Mouse (Mus musculus) MEL-GATA-1-ER (cell line): ENCODE results near the gene Efcab7.

ENCODE experiments used
- DNase-seq: peaks from one replicate; pipeline ENCODE4 v3.0.0-alpha.2; 2012; ENCODE audit warnings: low read depth; ENCODE audit errors: extremely low read depth

Efcab7 gene

GRCm38 (mm10) chr4:99829094-99830073, at the start of gene Efcab7:
TSS of gene Efcab7 (plus strand) at chr4:99829198.
- peak; percentile 89 for DNase-seq

GRCm38 (mm10) chr4:99792365-99792764, 36.6 kb upstream of the Efcab7 start:
- no peak for DNase-seq

DNA sequence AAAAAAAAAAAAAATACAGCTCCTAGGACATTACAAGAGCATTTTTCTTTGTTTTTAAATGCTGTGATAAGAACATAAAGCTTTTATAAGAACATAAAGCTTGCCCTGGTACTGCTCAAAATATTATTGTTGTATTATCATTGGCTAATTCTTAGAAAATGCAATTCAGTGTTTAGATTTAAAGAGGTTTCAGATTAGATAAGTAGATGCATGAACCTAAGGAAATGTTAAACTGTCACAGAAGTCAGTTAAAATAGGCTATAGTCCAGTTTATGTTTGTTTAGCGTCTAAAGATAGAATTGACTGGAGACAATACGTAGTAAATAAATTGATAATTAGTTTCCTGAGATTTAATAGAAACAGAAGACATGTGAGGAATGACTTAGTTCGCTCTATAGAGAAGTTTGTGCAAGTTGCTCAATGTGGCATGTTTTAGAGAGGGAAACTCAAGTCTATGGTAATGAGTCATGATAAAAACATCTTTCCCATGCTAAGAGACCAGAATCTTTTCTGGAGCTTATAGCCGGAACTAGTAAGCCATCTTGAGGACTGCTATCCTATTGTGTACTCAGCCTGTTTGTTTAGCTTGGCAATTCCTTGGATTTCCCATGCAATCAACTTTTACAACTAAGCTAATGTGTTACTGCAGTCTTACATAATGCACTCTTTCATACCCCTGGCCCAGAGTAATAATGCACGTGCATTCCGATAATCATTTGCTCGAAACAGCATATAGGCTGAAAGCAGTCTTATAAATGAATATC, 12.1 kb upstream of the Efcab7 start:
- no peak for DNase-seq

DNA sequence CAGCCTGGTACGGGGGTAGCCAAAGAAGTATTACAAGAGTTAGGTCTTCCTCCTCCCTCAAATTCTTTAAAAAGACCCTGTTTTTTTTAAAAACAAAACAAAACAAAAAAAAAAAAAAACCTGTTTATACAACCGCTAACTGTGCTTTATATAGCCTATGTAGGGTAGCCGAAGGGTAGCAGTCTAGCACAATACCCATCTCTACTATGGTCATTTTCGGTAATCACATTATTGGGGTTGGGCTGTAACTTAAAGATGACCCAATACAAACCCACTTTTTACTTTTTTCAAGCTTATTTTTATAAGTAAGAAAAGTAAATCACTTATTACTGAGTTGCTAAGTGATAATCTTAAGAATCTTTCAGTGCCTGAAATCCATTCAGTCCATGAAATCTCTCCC, 661 bp upstream of the Efcab7 start:
- DNase-seq: no peak

DNA sequence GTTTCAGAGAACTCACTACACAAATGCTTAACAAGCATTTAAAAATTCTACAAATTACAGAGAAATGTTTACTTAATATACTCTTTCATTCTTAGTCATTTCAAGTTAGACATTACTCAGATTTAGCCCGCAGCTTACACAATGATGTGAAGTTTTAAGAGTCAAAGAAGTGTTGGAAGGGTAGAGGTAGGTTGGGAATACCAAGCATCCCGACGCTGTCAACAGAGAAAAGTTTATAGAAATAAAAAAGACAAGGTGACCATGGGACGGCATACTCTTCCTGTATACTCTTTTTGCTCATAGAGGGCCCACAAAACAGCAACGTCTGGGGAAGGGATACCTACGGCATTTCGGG, 282 bp upstream of the Efcab7 start:
- no peak for DNase-seq

- peak; percentile 26 for DNase-seq
These were observed 52.9 kb downstream of the Efcab7 start for GRCm38 (mm10) chr4:99881882-99882281.

DNA sequence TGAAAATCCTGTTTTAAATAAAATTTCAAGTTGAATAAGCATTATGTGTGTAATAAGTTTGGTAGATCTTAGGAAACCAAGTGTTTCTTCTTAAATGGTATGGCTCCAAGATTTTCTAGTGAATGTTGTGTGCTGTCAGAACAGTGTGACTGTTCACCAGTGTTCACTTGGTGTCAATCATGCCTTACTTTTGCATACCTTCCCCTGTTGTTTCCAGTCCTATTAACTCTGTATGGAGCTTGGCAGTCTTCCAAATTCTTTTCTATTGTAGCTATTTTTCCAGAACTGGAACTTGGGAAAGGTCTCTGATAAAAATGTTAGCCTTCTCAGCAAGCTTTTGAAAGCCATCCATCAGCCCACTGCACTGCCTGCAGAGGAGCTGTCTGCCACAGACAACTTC, 53.4 kb downstream of the Efcab7 start:
- no peak for DNase-seq

DNA sequence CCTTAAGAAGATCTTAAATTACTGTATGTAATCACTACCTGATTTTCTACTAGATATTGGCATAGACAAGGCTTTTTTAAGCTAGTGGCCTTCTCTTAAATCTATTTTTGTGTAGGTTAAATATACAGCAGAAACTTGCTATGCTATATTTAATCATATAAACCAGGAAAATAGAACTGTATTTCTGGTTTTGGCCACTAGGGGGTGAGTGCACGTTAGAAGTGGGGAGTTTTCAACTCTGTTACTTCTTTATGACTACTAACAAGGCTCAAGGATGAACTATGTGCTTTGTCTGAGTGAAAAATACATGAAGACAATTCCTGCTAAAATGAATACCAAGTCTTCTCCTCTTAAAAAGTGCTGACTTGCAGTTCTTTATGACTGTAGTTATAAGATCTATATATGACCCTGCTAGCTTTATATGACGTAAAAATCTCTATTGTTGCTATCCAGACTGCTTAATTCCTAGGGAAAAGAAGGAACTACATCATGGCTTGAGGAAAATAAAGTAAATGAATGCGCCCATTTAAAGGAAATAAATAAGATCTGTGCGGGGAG, 85.0 kb downstream of the Efcab7 start:
- peak; percentile 26 for DNase-seq

- DNase-seq: no peak
These were observed 97.4 kb downstream of the Efcab7 start for GRCm38 (mm10) chr4:99926380-99926779.

- DNase-seq: peak; percentile 27
These were observed 99.5 kb downstream of the Efcab7 start for GRCm38 (mm10) chr4:99928521-99928920.

- peak; percentile 22 for DNase-seq
These were observed 100.2 kb downstream of the Efcab7 start, which contains the start of gene Pgm1 for GRCm38 (mm10) chr4:99929149-99929612. TSS of gene Pgm1 (plus strand) at chr4:99929414.

GRCm38 (mm10) chr4:99929613-99930517, 100.9 kb downstream of the Efcab7 start, which contains the start of gene Itgb3bp:
TSS of gene Itgb3bp (minus strand) at chr4:99929813.
- DNase-seq: peak; percentile 24

GRCm38 (mm10) chr4:99930518-99931239, 101.7 kb downstream of the Efcab7 start:
- no peak for DNase-seq

DNA sequence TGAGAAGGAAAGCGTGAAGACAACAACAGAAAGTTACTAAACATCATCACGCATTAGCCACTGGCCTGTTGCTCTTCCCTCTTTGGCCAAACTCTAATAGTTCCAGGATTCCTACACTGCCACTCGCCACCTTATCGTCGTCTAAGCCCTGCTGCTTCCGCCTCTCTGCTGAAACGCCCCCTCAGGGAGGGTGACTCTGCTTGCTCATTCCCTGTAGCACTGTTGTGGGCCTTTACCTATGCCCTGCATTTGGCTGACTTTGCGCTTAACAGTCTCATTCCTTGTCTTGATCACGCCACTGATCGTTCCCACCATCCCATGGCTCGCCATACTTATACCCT, 102.2 kb downstream of the Efcab7 start:
- peak; percentile 17 for DNase-seq

DNA sequence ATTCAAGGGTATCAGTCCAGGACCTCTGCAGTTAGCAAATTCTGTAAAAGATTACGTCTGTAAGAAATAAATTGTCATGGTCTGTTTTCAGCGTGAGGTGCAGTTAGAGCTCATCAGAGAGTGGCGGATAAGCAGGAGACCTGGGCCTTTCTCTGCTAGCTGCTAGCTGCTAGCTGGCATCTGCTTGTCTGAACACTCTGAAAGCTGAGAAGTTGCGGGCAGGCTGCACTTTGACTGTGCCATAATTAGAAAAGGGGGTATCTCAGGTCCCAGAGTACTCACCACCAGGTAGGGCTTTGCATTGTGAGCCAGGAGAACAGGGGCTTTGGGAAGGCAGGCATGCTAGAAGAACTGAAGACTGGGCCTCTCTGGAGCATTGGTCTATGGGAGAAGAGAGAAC, 102.8 kb downstream of the Efcab7 start:
- DNase-seq: no peak

GRCm38 (mm10) chr4:99934859-99935258, 105.9 kb downstream of the Efcab7 start:
- no peak for DNase-seq

DNA sequence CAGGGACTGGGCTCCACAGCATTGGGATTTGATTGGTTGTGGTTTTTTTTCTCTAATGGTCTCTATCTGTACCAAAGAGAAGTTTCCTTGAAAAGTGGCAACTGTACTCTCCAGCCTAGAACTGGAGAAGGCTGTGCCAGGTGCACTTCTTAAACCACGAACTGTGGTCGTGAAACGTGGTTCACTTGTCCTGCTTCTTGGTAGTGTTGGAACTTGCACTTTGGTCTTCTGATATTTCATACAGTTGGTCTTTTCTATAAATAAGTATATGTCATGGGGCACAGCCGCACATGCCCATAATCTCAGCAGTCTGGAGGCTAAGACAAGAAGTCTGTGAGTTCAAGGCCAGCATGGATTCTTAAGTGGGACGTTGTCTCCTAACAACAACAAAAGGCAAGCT, 107.3 kb downstream of the Efcab7 start:
- no peak for DNase-seq

- DNase-seq: no peak
These were observed 110.9 kb downstream of the Efcab7 start for GRCm38 (mm10) chr4:99939711-99940505.

GRCm38 (mm10) chr4:99941655-99942414, 112.8 kb downstream of the Efcab7 start:
- no peak for DNase-seq
